Mouse (Mus musculus): ENCODE measurements around the gene Abca7.
A peak's percentile ranks its signal among the peaks of the same experiment; 100 is the strongest.
"Not testable (repeated sequence)": the region's sequence is repeated elsewhere in the genome, so short reads cannot be mapped to it uniquely, and the experiment has no call there.

The Abca7 gene

GRCm38 (mm10) chr10:80023758-80024157 is 27.5 kb downstream of the Abca7 start:
- no peak for DNase-seq

DNA sequence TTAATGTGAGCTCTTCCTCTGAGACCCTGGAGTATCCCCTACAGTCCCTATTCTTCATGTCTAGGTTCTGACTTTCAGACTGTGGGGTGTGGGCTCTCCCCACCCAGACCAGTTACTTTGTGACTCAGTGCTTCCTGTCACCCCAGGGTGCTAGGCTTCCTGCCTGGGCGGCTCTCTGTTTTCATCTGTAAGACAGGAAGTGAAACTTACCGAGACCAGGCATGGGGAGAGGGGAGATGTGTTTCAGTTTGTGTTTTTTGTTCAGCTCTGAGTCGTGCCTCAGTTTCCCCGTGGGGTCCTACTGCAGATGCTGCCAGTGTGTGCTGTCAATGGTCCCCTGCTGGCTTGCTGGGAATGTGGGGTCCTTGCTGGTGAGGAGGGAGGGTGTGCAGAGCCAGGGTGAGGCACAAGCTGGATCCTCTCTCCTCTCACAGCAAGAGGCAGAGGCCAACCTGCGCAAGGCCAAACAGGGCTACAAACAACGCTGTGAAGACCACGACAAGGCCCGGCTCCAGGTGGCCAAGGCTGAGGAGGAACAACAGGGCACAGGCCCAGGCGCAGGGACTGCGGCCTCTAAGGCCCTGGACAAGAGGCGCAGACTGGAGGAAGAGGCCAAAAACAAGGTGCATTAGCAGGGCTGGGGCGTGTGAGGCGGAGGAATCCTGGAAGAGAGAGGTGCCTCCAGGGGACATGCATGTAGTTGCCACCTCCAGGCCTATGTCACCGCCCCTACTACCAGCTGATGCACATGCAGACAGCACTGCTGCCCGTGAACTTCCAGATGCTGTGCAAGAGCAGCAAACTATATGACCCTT is 28.1 kb downstream of the Abca7 start:
- DNase-seq = no peak

DNA sequence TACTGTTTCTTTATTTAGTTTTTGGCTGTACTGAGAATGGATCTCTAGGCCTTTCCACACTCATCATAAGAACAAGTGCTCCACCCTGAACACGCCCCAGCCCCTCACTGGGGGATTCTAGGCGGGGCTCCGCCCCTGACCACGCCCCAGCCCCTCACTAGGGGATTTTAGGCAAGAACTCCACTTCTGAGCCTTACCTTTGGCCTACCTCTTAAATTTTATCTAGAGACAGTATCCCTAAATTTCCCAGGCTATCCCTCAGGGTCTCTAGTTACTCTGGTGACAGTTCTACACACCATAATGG is 28.7 kb downstream of the Abca7 start:
- no peak for DNase-seq

GRCm38 (mm10) chr10:80025463-80025862 is 29.2 kb downstream of the Abca7 start:
- DNase-seq = no peak

DNA sequence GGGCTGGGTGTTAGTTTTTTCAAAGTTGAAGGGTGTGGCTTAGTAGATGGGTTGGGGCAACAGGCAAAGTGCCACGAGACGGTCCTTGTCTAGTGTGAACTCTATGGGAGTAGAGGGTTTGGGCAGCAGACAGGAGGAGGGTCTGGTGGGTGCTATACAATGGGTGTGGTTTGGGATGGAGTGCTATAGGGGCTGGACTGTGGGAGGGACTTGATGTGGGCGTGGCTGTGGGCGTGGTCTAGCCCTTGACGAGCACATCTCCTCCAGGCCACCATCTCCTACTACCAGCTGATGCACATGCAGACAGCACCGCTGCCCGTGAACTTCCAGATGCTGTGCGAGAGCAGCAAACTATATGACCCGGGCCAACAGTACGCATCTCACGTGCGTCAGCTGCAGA is 29.6 kb downstream of the Abca7 start:
- no peak for DNase-seq

DNA sequence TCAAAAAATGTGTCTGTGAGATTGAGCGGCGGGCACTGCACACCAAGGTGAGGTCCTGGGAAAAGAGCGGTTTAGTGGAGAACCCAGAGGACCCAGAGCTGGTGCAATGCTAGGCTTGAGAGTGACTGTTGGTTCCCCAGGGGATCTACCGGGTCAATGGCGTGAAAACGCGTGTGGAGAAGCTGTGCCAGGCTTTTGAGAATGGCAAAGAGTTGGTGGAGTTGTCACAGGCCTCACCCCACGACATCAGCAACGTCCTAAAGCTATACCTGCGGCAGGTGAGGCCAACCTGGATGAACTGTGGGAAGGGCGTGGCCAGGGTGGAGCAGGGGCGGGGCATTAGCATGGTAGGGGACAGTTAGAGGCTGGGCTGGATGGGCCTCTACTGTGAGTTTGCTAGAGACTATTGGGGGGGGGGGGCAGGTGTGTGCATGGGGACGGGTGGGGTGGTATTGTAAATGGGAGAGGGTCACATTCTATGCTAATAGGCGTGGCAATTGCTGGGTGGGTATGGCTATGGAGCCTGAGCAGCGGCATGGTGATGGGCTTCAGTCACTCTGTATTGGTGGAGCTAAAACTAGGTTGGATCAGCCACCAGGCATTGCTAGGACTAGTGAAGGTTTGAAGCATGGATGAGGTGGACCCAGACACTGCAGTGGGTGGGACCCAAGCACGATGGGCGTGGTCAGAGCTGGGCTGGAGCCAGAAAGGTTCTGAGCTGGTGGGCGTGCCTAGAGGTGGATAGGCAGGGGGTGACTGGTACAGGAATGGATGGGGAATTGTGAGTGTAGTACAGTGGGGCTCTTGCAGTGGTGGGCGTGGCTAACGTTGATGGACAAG is 31.6 kb downstream of the Abca7 start:
- no peak for DNase-seq

- no peak for DNase-seq
These were observed 32.2 kb downstream of the Abca7 start for GRCm38 (mm10) chr10:80028521-80028846.

GRCm38 (mm10) chr10:80030191-80030590 is 33.9 kb downstream of the Abca7 start:
- no peak for DNase-seq

DNA sequence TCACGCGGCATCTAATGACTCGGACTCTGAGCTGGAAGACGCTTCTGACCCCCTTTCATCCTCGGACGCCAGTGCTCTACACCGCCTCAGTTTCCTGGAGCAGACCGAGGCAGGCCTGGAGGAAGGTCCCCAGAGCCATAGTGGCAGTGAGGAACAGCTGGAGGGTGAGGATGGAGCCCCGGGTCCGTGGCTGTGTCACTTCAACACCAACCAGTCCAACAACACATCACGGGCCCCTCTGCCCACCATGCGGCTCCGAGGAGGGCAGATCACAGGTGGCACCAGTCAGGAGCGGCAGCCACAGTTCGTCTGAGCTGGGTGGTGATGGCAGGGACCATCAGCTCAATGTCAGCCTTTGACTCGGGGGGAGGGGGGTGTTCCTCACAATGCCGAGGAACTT is 34.4 kb downstream of the Abca7 start:
- DNase-seq = no peak

- DNase-seq = peak; percentile 85 to 86
These were observed 36.6 kb downstream of the Abca7 start for GRCm38 (mm10) chr10:80032799-80033480.

GRCm38 (mm10) chr10:80033511-80034391 is 37.5 kb downstream of the Abca7 start:
- DNase-seq = peak; percentile 67 to 75

DNA sequence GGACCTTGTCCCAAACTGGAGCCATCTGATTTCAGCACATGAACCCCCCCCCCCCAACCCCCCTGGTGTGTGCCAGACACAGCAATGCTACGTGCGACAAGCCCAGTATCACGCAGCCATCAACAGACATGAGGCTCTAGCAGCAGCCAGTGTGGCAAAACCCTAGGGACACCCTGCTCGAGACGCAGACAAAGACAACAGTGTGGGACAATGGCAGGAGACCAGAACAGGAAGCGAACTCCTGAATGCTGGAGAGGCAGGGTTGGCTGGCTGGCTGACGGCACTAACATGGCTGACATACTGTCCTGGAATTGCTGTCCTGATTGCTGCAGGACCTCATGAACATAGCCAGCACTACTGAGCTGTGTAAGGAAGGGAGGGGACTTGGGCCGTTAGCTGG is 38.9 kb downstream of the Abca7 start:
- DNase-seq = no peak

DNA sequence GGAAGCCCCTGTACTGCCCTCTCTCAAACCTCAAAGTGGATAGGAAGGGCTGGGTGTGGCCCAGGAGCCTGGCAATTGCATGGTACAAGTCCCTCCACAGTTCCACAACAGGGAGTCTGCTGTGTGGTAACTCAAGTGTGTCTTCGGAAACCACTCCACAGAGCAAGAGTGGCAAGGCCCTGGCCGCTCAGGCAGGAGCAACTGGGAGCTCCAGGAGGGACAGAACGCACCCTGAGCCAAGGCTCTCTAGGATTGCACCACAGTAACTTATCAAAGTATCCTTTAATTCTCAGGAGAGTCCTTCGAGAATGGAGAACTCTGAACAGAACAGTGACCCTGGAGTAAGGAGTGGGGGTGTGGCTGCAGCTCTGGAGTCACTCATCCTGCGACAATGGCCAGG is 39.4 kb downstream of the Abca7 start:
- peak in 1 of 2 experiments; percentile 75 for DNase-seq

- DNase-seq = no peak
These were observed 40.5 kb downstream of the Abca7 start for GRCm38 (mm10) chr10:80036832-80037231.

DNA sequence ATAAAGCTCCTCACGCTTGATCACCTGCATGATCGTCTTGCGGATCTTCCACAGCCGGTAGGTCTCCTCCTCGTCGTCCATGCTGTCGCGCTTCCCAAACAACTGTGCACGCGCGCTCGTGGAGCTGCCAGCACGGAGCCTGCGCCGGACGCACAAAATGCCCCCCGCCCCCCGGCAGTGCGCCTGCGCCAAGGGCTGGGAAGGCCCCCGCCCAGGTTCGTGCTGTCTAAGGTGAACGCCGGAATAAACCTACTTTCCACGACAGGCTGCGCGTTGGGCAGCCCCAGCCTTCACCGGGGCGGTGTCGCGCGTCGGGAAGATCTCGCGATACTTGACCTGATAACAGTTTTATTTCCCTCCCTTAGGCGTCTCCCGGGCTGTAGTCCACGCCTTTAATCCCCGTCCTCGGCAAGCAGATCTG is 43.3 kb downstream of the Abca7 start, which contains the start of gene Polr2e:
TSS of gene Polr2e (minus strand) at position 237 of the 421 bp plus-strand sequence.
- DNase-seq = peak; percentile 98 to 99

GRCm38 (mm10) chr10:80041409-80042060 is 45.2 kb downstream of the Abca7 start:
- not testable (repeated sequence) for DNase-seq

DNA sequence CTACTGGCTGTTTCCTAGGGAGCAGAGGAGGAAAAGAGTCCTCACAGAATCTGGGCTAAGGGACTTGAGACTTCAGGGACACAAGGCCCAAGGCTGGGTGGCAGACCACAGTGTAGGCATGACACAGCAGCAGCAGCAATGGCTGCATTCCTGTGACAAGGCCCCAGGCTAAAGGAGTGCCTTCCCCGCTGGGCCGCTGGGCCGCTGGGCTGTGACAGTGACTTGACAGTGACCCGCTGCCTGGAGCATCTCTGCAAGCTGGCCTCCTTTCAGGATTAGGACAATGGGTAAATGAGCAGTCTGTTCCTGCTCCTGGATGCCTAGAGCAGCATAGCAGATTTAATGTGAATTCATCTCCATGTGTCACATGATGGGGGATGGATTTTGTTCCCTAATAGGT is 47.8 kb downstream of the Abca7 start:
- no peak for DNase-seq

DNA sequence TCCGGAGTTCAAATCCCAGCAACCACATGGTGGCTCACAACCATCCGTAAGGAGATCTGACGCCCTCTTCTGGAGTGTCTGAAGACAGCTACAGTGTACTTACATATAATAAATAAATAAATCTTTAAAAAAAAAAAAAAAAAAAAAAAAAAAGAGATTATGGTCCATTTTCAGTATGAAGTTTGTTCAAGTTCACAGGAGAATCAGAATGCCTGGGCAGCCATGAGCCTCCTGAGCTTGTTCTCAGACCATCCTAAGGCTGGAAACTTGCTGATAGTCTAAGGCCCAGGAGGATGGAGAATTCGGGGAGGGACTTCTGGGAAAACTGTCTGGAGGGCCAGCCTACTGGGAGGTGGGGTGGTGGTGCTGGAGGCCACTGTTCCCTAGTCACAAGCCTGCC is 49.1 kb downstream of the Abca7 start:
- DNase-seq = not testable (repeated sequence)

DNA sequence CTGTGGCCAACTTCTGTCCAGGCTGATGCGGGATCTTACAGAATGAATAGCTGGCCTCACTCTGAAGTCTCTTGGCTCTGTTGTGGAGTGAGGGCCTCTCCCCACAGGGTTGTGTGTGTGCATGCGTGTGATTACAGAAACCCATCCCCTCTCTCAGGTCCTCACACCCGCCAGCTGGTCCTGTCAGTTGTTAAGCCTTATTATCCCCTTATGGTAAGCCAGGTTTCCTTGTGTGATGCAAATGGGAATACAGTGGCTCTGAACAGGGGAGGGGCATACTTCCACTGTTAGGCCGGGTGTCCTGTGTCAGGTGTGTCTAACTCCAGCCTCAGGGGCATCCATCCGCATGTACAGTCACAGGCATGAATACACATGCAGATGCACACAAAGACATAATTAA is 49.5 kb downstream of the Abca7 start:
- no peak for DNase-seq

- DNase-seq = no peak
These were observed 50.8 kb downstream of the Abca7 start, which contains the start of gene Gpx4 for GRCm38 (mm10) chr10:80047041-80047565. TSS of gene Gpx4 (plus strand) at chr10:80047166.

DNA sequence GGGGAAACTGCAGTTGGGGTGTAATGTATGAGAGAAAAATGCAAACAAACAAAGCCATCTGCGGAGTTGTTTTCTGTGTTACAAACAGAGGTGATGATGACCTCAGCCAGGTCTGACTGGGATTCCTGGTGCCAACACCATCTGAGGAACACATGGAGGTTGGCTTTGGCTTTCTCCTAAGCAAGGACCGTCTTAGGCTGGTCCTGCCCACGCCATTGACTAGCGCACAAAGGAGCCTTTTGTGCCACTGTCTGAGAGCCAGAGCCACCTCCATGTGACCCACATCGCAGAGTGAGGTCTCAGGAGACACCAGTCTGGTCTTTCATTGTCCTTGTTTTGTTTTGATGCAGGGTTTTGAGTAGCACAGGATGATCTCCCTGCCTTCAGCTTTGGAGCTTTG is 52.1 kb downstream of the Abca7 start:
- DNase-seq = no peak

- no peak for DNase-seq
These were observed 52.5 kb downstream of the Abca7 start for GRCm38 (mm10) chr10:80048834-80049233.

Measured in lung, postnatal 4 days (tissue).